9 mouse cellular contexts compared by ENCODE assay signal in the genomic region with DNA sequence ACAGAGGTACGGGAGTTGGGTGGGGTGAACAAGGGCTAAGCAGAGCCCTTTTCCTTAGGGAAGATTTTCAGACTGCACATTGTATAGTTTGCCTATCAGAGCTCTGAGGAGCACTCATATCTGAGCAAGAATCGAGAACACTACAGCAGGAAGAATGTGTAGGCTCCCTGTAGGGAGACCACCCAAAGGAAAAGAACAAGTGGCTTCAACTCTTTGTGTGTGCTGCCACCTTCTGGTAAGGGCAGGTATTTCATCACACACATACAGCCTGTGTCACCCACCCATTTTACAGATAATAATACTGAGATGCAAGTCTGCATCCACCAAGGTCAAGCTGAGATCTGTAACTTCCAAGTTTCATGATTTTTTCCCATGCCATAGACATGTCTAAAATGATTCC.
A peak's percentile ranks its signal among the peaks of the same experiment; 100 is the strongest.
DNase-seq lines count a peak whose midpoint lies in the region; ATAC-seq and TF ChIP-seq lines count a peak whose summit lies in the region.
"Had no signal": no experiment of that assay in that cellular context is flagged by ENCODE, and none has a peak within 500 bp of the region (broad histone marks: within the 10 kb centered on the region; RNA-seq: fewer than 3 reads in every experiment).

No protein-coding gene starts in this region.

- no peak overlapping the region for H3K4me3 ChIP-seq in intestine, postnatal 0 days (ENCODE audit: low read depth, low read length)
- H3K4me3 ChIP-seq in intestine, embryonic 16.5 days (ENCODE audit: low read length), result no peak overlapping the region
- no peak overlapping the region for H3K4me3 ChIP-seq in G1E (ENCODE audit: low read depth, low read length)
- H3K4me3 ChIP-seq in forebrain, embryonic 15.5 days, result no peak overlapping the region
- H3K4me3 ChIP-seq: embryonic facial prominence, embryonic 15.5 days; limb, embryonic 12.5 days had no signal

- no peak for ATAC-seq in intestine, postnatal 0 days
- ATAC-seq in intestine, embryonic 16.5 days, result no peak
- ATAC-seq in G1E (ENCODE audit: extremely low read depth, insufficient number of reproducible peaks, low FRiP score, poor library complexity, severe bottlenecking), result no peak
- ATAC-seq in forebrain, embryonic 15.5 days (replicated peaks), result 0 out of 2 replicates have a peak, but pooled peaks have one; percentile 43

- H3K27ac ChIP-seq in intestine, postnatal 0 days (ENCODE audit: low read depth, low read length), result no peak overlapping the region
- no peak overlapping the region for H3K27ac ChIP-seq in intestine, embryonic 16.5 days (ENCODE audit: low read length)
- H3K27ac ChIP-seq in forebrain, embryonic 15.5 days (replicated peaks), result no peak overlapping the region
- H3K27ac ChIP-seq: embryonic facial prominence, embryonic 15.5 days; limb, embryonic 12.5 days had no signal

- H3K4me1 ChIP-seq in intestine, postnatal 0 days (replicated peaks; ENCODE audit: control insufficient read depth, insufficient read depth, low read length), result no peaks in the 10 kb centered on the region
- H3K4me1 ChIP-seq in intestine, embryonic 16.5 days (ENCODE audit: control insufficient read depth, insufficient read depth, low read length), result no peaks in the 10 kb centered on the region
- H3K4me1 ChIP-seq in G1E (ENCODE audit: insufficient read depth, low read depth, low read length), result no peaks in the 10 kb centered on the region
- no peaks in the 10 kb centered on the region for H3K4me1 ChIP-seq in forebrain, embryonic 15.5 days
- H3K4me1 ChIP-seq: embryonic facial prominence, embryonic 15.5 days; limb, embryonic 12.5 days had no signal

- peak; percentile 49 to 55 for DNase-seq in B cell, adult 2 months
- DNase-seq in G1E (ENCODE audit: low spot score), result no peak
- DNase-seq in lung, postnatal 36 days, result peak; percentile 30
- DNase-seq in frontal cortex, postnatal 10 days (ENCODE audit: low spot score in 2 of 2), result no peak

- H3K9ac ChIP-seq in intestine, postnatal 0 days (ENCODE audit: low read depth, low read length), result no peak overlapping the region
- H3K9ac ChIP-seq in intestine, embryonic 16.5 days (ENCODE audit: low read depth, low read length), result no peak overlapping the region
- no peak overlapping the region for H3K9ac ChIP-seq in forebrain, embryonic 15.5 days (replicated peaks)
- H3K9ac ChIP-seq: embryonic facial prominence, embryonic 15.5 days; limb, embryonic 12.5 days had no signal

- no peaks in the 10 kb centered on the region for H3K9me3 ChIP-seq in intestine, postnatal 0 days (ENCODE audit: control insufficient read depth)
- H3K9me3 ChIP-seq in intestine, embryonic 16.5 days (ENCODE audit: control insufficient read depth, low read length), result no peaks in the 10 kb centered on the region
- no peaks in the 10 kb centered on the region for H3K9me3 ChIP-seq in G1E (replicated peaks)
- H3K9me3 ChIP-seq in forebrain, embryonic 15.5 days, result no peaks in the 10 kb centered on the region
- H3K9me3 ChIP-seq: embryonic facial prominence, embryonic 15.5 days; limb, embryonic 12.5 days had no signal

- no peak overlapping the region for H3K4me2 ChIP-seq in intestine, postnatal 0 days (replicated peaks; ENCODE audit: low read depth)
- no peak overlapping the region for H3K4me2 ChIP-seq in intestine, embryonic 16.5 days (ENCODE audit: low read depth, low read length)
- H3K4me2 ChIP-seq in forebrain, embryonic 15.5 days (replicated peaks), result no peak overlapping the region
- H3K4me2 ChIP-seq: embryonic facial prominence, embryonic 15.5 days; limb, embryonic 12.5 days had no signal

- no peaks in the 10 kb centered on the region for H3K36me3 ChIP-seq in intestine, postnatal 0 days (ENCODE audit: control insufficient read depth, insufficient read depth)
- no peaks in the 10 kb centered on the region for H3K36me3 ChIP-seq in intestine, embryonic 16.5 days (ENCODE audit: control insufficient read depth, insufficient read depth, low read length)
- no peaks in the 10 kb centered on the region for H3K36me3 ChIP-seq in G1E (replicated peaks)
- no peaks in the 10 kb centered on the region for H3K36me3 ChIP-seq in forebrain, embryonic 15.5 days
- H3K36me3 ChIP-seq: embryonic facial prominence, embryonic 15.5 days; limb, embryonic 12.5 days had no signal

- no peaks in the 10 kb centered on the region for H3K27me3 ChIP-seq in intestine, postnatal 0 days (replicated peaks; ENCODE audit: control insufficient read depth, insufficient read depth, low read length)
- H3K27me3 ChIP-seq in intestine, embryonic 16.5 days (replicated peaks; ENCODE audit: control insufficient read depth, insufficient read depth, low read length), result no peaks in the 10 kb centered on the region
- H3K27me3 ChIP-seq in G1E (ENCODE audit: insufficient read depth, low read length), result peaks cover 6% of the 10 kb centered on the region; the same call in 1 of the 2 replicates
- H3K27me3 ChIP-seq in forebrain, embryonic 15.5 days, result no peaks in the 10 kb centered on the region
- H3K27me3 ChIP-seq: embryonic facial prominence, embryonic 15.5 days; limb, embryonic 12.5 days had no signal

- 60% methylated on average over 2 of the region's 2 CpGs for WGBS in intestine, postnatal 0 days
- 45% methylated on average over 2 of the region's 2 CpGs for WGBS in intestine, embryonic 16.5 days
- 40% methylated on average over 2 of the region's 2 CpGs for WGBS in forebrain, embryonic 15.5 days

- peak; percentile 69 for TF ChIP-seq CTCF in intestine, postnatal 0 days (IDR thresholded peaks at IDR 0.05; ENCODE audit: low read depth)
- peak; percentile 36 for TF ChIP-seq CTCF in G1E (IDR thresholded peaks at IDR 0.05; ENCODE audit: low read depth, low read length)

Comparison
In these comparisons a context has a peak if more than half of its experiments do, and no peak if none do; other contexts are left out.
1. DNase-seq: peak in B cell, adult 2 months (2 of 2) and lung, postnatal 36 days (single experiment); none in G1E (single experiment) and frontal cortex, postnatal 10 days (0 of 2).